Comparison of ENCODE assay signal across 10 mouse cellular contexts in the genomic region with DNA sequence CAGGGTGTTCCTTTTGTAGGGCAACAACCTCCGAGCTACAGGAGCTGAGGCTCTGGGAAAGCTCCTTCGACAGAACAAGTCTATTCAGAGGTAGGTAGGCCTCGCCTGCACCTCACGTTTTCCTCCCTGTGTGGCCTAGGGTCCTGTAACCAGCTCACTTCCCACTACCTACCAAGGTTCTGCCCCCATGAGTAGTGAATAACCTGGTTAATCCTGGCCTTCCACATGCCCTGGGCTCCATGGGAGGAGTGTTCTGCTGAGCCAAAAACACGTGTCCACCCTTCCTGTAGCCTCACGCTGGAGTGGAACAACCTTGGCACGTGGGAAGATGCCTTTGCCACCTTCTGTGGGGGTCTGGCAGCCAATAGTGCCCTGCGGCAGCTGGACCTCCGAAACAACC. TPM values are rescaled to one million over a fixed set of nuclear protein-coding genes. Genes with fewer than 3 reads are reported as not detected.
DNase-seq lines count a peak whose midpoint lies in the region; ATAC-seq lines count a peak whose summit lies in the region.
"Had no signal": no experiment of that assay in that cellular context is flagged by ENCODE, and none has a peak within 500 bp of the region (broad histone marks: within the 10 kb centered on the region; RNA-seq: fewer than 3 reads in every experiment).

No protein-coding gene starts in this region.

- no peaks in the 10 kb centered on the region for H3K9me3 ChIP-seq in heart, embryonic 13.5 days
- H3K9me3 ChIP-seq in midbrain, embryonic 12.5 days: no peaks in the 10 kb centered on the region
- no peaks in the 10 kb centered on the region for H3K9me3 ChIP-seq in midbrain, embryonic 11.5 days (ENCODE audit: control insufficient read depth, low read length)
- no peaks in the 10 kb centered on the region for H3K9me3 ChIP-seq in limb, embryonic 13.5 days

- H3K27me3 ChIP-seq in heart, embryonic 13.5 days (replicated peaks): peaks cover 5% of the 10 kb centered on the region; the same call in 1 of the 2 replicates
- peaks cover 5% of the 10 kb centered on the region for H3K27me3 ChIP-seq in midbrain, embryonic 12.5 days
- no peaks in the 10 kb centered on the region for H3K27me3 ChIP-seq in midbrain, embryonic 11.5 days (ENCODE audit: control insufficient read depth, insufficient read depth, low read length)
- H3K27me3 ChIP-seq in limb, embryonic 13.5 days: no peaks in the 10 kb centered on the region

- H3K4me1 ChIP-seq in heart, embryonic 13.5 days: peaks cover 20% of the 10 kb centered on the region
- peaks cover 38% of the 10 kb centered on the region for H3K4me1 ChIP-seq in midbrain, embryonic 12.5 days
- peaks cover 21% of the 10 kb centered on the region for H3K4me1 ChIP-seq in midbrain, embryonic 11.5 days (ENCODE audit: control insufficient read depth, insufficient read depth, low read length)
- peaks cover 35% of the 10 kb centered on the region for H3K4me1 ChIP-seq in limb, embryonic 13.5 days

- H3K4me2 ChIP-seq in heart, embryonic 13.5 days: peak overlapping the region; percentile 89
- peak overlapping the region; percentile 84; the same call in 1 of the 2 replicates for H3K4me2 ChIP-seq in midbrain, embryonic 12.5 days (replicated peaks)
- no peak overlapping the region for H3K4me2 ChIP-seq in midbrain, embryonic 11.5 days
- peak overlapping the region; percentile 99 for H3K4me2 ChIP-seq in limb, embryonic 13.5 days (replicated peaks)

- no peak overlapping the region for H3K27ac ChIP-seq in heart, embryonic 13.5 days (replicated peaks)
- no peak overlapping the region for H3K27ac ChIP-seq in midbrain, embryonic 12.5 days (replicated peaks)
- H3K27ac ChIP-seq in midbrain, embryonic 11.5 days (ENCODE audit: low read depth, low read length): no peak overlapping the region
- H3K27ac ChIP-seq in limb, embryonic 13.5 days: no peak overlapping the region

- no peak for ATAC-seq in heart, embryonic 13.5 days (ENCODE audit: extremely low read depth, insufficient number of reproducible peaks, low FRiP score, low TSS enrichment)
- ATAC-seq in midbrain, embryonic 12.5 days (ENCODE audit: low FRiP score, low read depth): no peak
- ATAC-seq in midbrain, embryonic 11.5 days (ENCODE audit: low FRiP score): no peak
- no peak for ATAC-seq in limb, embryonic 13.5 days (ENCODE audit: low FRiP score, low read depth)

- H3K9ac ChIP-seq in heart, embryonic 13.5 days: peak overlapping the region; percentile 86
- no peak overlapping the region; the same call in 1 of the 2 replicates for H3K9ac ChIP-seq in midbrain, embryonic 12.5 days (replicated peaks)
- H3K9ac ChIP-seq in midbrain, embryonic 11.5 days (ENCODE audit: low read length): no peak overlapping the region
- peak overlapping the region; percentile 83 for H3K9ac ChIP-seq in limb, embryonic 13.5 days

- H3K4me3 ChIP-seq in heart, embryonic 13.5 days: no peak overlapping the region; the same call in 1 of the 2 replicates
- no peak overlapping the region for H3K4me3 ChIP-seq in midbrain, embryonic 12.5 days
- no peak overlapping the region for H3K4me3 ChIP-seq in midbrain, embryonic 11.5 days (ENCODE audit: low read depth, low read length)
- H3K4me3 ChIP-seq in limb, embryonic 13.5 days: peak overlapping the region; percentile 69; the same call in 1 of the 2 replicates

- H3K36me3 ChIP-seq in heart, embryonic 13.5 days: peaks cover 61% of the 10 kb centered on the region
- peaks cover 50% of the 10 kb centered on the region for H3K36me3 ChIP-seq in midbrain, embryonic 12.5 days
- peaks cover 17% of the 10 kb centered on the region for H3K36me3 ChIP-seq in midbrain, embryonic 11.5 days (ENCODE audit: control insufficient read depth, insufficient read depth, low read length)
- H3K36me3 ChIP-seq in limb, embryonic 13.5 days: peaks cover 65% of the 10 kb centered on the region

- 84% methylated on average over 9 of the region's 9 CpGs for WGBS in heart, embryonic 13.5 days
- 95% methylated on average over 9 of the region's 9 CpGs for WGBS in midbrain, embryonic 12.5 days
- 94% methylated on average over 9 of the region's 9 CpGs for WGBS in midbrain, embryonic 11.5 days
- WGBS in limb, embryonic 13.5 days: 90% methylated on average over 9 of the region's 9 CpGs

- DNase-seq in heart, postnatal 4 days: no peak
- no peak for DNase-seq in midbrain, embryonic 11.5 days (ENCODE audit: low spot score, missing footprints)
- no peak for DNase-seq in layer of hippocampus, adult 9-11 months
- no peak for DNase-seq in gastrocnemius, postnatal 36 days
- DNase-seq in gastrocnemius, adult 18-20 months (ENCODE audit: low spot score): no peak
- DNase-seq: right cerebral cortex, postnatal 4 days had no signal

- intact Hi-C loops in gastrocnemius, postnatal 36 days (cut with DNase I): no loop called here

RNA-seq across cellular contexts. Expression of gene Lrrc45, which starts 1.4 kb away (rescaled TPM):
- polyA plus RNA-seq in heart, embryonic 13.5 days (2015; fragmentation: Nextera tagmentation; extraction: Ambion mirVana): 27.8 and 28.1 TPM in 2 replicates
- total RNA-seq in heart, postnatal 4 days (2021): 10 to 100 TPM; 11.0 to 11.3 TPM
- polyA plus RNA-seq in midbrain, embryonic 12.5 days (2016; fragmentation: Nextera tagmentation; extraction: Ambion mirVana): 74.5 and 75.1 TPM in 2 replicates
- polyA plus RNA-seq in midbrain, embryonic 11.5 days (2014; fragmentation: Nextera tagmentation; extraction: Ambion mirVana): 30.9 TPM in 2 replicates
- polyA plus RNA-seq in limb, embryonic 13.5 days (2015; fragmentation: Nextera tagmentation; extraction: Ambion mirVana): 66.2 and 75.4 TPM in 2 replicates
- 1 to 10 TPM; 3.7 to 4.1 TPM for total RNA-seq in gastrocnemius, postnatal 36 days (2021)
- total RNA-seq in gastrocnemius, adult 18-20 months (2021): 1 to 10 TPM; 2.3 to 3.0 TPM

RNA-seq across cellular contexts. Expression of gene Cenpx, which starts 1.6 kb away (rescaled TPM):
- 120 and 122 TPM in 2 replicates for polyA plus RNA-seq in heart, embryonic 13.5 days (2015; fragmentation: Nextera tagmentation; extraction: Ambion mirVana)
- total RNA-seq in heart, postnatal 4 days (2021): 10 to 100 TPM; 39.5 to 41.8 TPM
- polyA plus RNA-seq in midbrain, embryonic 12.5 days (2016; fragmentation: Nextera tagmentation; extraction: Ambion mirVana): 120 and 121 TPM in 2 replicates
- 119 and 131 TPM in 2 replicates for polyA plus RNA-seq in midbrain, embryonic 11.5 days (2014; fragmentation: Nextera tagmentation; extraction: Ambion mirVana)
- 139 and 145 TPM in 2 replicates for polyA plus RNA-seq in limb, embryonic 13.5 days (2015; fragmentation: Nextera tagmentation; extraction: Ambion mirVana)
- total RNA-seq in gastrocnemius, postnatal 36 days (2021): 10 to 100 TPM; 23.2 to 27.0 TPM
- total RNA-seq in gastrocnemius, adult 18-20 months (2021): 10 to 100 TPM; 24.2 to 32.0 TPM

RNA-seq across cellular contexts. Expression of gene Rac3, which starts 6.1 kb away (rescaled TPM):
- 6.4 and 9.8 TPM in 2 replicates for polyA plus RNA-seq in heart, embryonic 13.5 days (2015; fragmentation: Nextera tagmentation; extraction: Ambion mirVana)
- 1 to 10 TPM; 1.5 to 1.8 TPM for total RNA-seq in heart, postnatal 4 days (2021)
- polyA plus RNA-seq in midbrain, embryonic 12.5 days (2016; fragmentation: Nextera tagmentation; extraction: Ambion mirVana): 70.5 and 74.2 TPM in 2 replicates
- 9.9 and 12.3 TPM in 2 replicates for polyA plus RNA-seq in midbrain, embryonic 11.5 days (2014; fragmentation: Nextera tagmentation; extraction: Ambion mirVana)
- 66.2 and 70.5 TPM in 2 replicates for polyA plus RNA-seq in limb, embryonic 13.5 days (2015; fragmentation: Nextera tagmentation; extraction: Ambion mirVana)
- total RNA-seq in gastrocnemius, postnatal 36 days (2021): under 1 TPM; 0.84 to 0.92 TPM
- total RNA-seq in gastrocnemius, adult 18-20 months (2021): 1 to 10 TPM in 1 of 2 experiments, under 1 TPM in 1; 0.95 to 1.3 TPM
- total RNA-seq: neutrophil, adult 5-6 weeks had no signal

RNA-seq across cellular contexts. Expression of gene Dcxr, which starts 11.9 kb away (rescaled TPM):
- 7.5 and 7.6 TPM in 2 replicates for polyA plus RNA-seq in heart, embryonic 13.5 days (2015; fragmentation: Nextera tagmentation; extraction: Ambion mirVana)
- total RNA-seq in heart, postnatal 4 days (2021): 1 to 10 TPM; 3.6 to 4.5 TPM
- polyA plus RNA-seq in midbrain, embryonic 12.5 days (2016; fragmentation: Nextera tagmentation; extraction: Ambion mirVana): 11.8 and 14.6 TPM in 2 replicates
- 10.6 and 12.4 TPM in 2 replicates for polyA plus RNA-seq in midbrain, embryonic 11.5 days (2014; fragmentation: Nextera tagmentation; extraction: Ambion mirVana)
- polyA plus RNA-seq in limb, embryonic 13.5 days (2015; fragmentation: Nextera tagmentation; extraction: Ambion mirVana): 15.6 and 16.2 TPM in 2 replicates
- total RNA-seq in gastrocnemius, postnatal 36 days (2021): 1 to 10 TPM; 4.5 to 9.2 TPM
- 1 to 10 TPM; 8.2 to 9.6 TPM for total RNA-seq in gastrocnemius, adult 18-20 months (2021)

RNA-seq across cellular contexts. Expression of gene Cbr2, which starts 16.8 kb away (rescaled TPM):
- polyA plus RNA-seq in heart, embryonic 13.5 days (2015; fragmentation: Nextera tagmentation; extraction: Ambion mirVana): 2.1 and 3.8 TPM in 2 replicates
- 1 to 10 TPM; 3.0 to 3.9 TPM for total RNA-seq in heart, postnatal 4 days (2021)
- 2.0 and 2.3 TPM in 2 replicates for polyA plus RNA-seq in midbrain, embryonic 12.5 days (2016; fragmentation: Nextera tagmentation; extraction: Ambion mirVana)
- polyA plus RNA-seq in midbrain, embryonic 11.5 days (2014; fragmentation: Nextera tagmentation; extraction: Ambion mirVana): 1.00 and 1.1 TPM in 2 replicates
- polyA plus RNA-seq in limb, embryonic 13.5 days (2015; fragmentation: Nextera tagmentation; extraction: Ambion mirVana): 7.7 and 10.1 TPM in 2 replicates
- total RNA-seq in gastrocnemius, postnatal 36 days (2021): 10 to 100 TPM in 1 of 2 experiments, 1 to 10 TPM in 1; 9.2 to 15.8 TPM
- total RNA-seq in gastrocnemius, adult 18-20 months (2021): 10 to 100 TPM; 11.6 to 16.9 TPM

Comparison
In these comparisons a context has a peak if more than half of its experiments do, and no peak if none do; other contexts are left out.
1. H3K9ac ChIP-seq: peak in heart, embryonic 13.5 days (single experiment) and limb, embryonic 13.5 days (single experiment); none in midbrain, embryonic 12.5 days (single experiment) and midbrain, embryonic 11.5 days (single experiment).